Mouse (Mus musculus) forebrain, embryonic 14.5 days (tissue): ENCODE measurements at regions not wholly inside any gene's neighbourhood (a gene's known extent, or its start where the extent isn't known, plus 50 kb on each side); places are given as distances from the start of the nearest gene placed in this dataset.
"Not testable (repeated sequence)": the region's sequence is repeated elsewhere in the genome, so short reads cannot be mapped to it uniquely, and the experiment has no call there.

Experiments used
- ATAC-seq: fragments of 200-750 bp; cut with Nextera tagmentation; 2 replicates; pipeline ENCODE4 v1.8.0; 2017; ENCODE audit warnings: mild to moderate bottlenecking, moderate library complexity
- DNase-seq: peaks from one replicate; pipeline ENCODE4 v3.0.0-alpha.2; 2015; ENCODE audit warnings: low spot score
- H3K27ac ChIP-seq: fragments of 300-500 bp; sonication (generic); 2 replicates; pipeline ENCODE4 v1.5.1; 2014; ENCODE audit warnings: low read depth, mild to moderate bottlenecking, control low read depth, low read length, moderate library complexity
- H3K27me3 ChIP-seq: fragments of 300-500 bp; sonication (generic); replicated peaks from 2 replicates; pipeline ENCODE4 v1.6.1; 2014; ENCODE audit warnings: low read length, control low read depth, mixed read lengths; ENCODE audit not compliant: control insufficient read depth, insufficient read depth
- H3K36me3 ChIP-seq: fragments of 300-500 bp; sonication (generic); 2 replicates; pipeline ENCODE4 v1.6.1; 2014; ENCODE audit warnings: low read length, control low read depth; ENCODE audit not compliant: control insufficient read depth, insufficient read depth
- H3K4me1 ChIP-seq: fragments of 300-500 bp; sonication (generic); 2 replicates; pipeline ENCODE4 v1.6.1; 2014; ENCODE audit warnings: antibody characterized with exemption, low read length, control low read depth; ENCODE audit not compliant: control insufficient read depth, insufficient read depth
- H3K4me2 ChIP-seq: fragments of 300-500 bp; sonication (generic); 2 replicates; pipeline ENCODE4 v1.6.1; 2014; ENCODE audit warnings: mild to moderate bottlenecking, control low read depth, low read length
- H3K4me3 ChIP-seq: fragments of 300-500 bp; sonication (generic); 2 replicates; pipeline ENCODE4 v1.5.1; 2014; ENCODE audit warnings: low read depth, low read length, control low read depth
- H3K9ac ChIP-seq: fragments of 300-500 bp; sonication (generic); 2 replicates; pipeline ENCODE4 v1.6.1; 2014; ENCODE audit warnings: mild to moderate bottlenecking, low read length, control low read depth, moderate library complexity
- H3K9me3 ChIP-seq: fragments of 300-500 bp; sonication (generic); replicated peaks from 2 replicates; pipeline ENCODE4 v1.6.1; 2016; ENCODE audit warnings: low read length, control low read depth, mixed read lengths; ENCODE audit not compliant: control insufficient read depth
- WGBS: fragments of 180-500 bp; shearing (Covaris S2); extraction: QIAGEN DNeasy Blood & Tissue Kit; methylation state at CpG from one replicate; pipeline ENCODE4 v1.1.7; 2014; 5-methylcytosine and 5-hydroxymethylcytosine counted together

DNA sequence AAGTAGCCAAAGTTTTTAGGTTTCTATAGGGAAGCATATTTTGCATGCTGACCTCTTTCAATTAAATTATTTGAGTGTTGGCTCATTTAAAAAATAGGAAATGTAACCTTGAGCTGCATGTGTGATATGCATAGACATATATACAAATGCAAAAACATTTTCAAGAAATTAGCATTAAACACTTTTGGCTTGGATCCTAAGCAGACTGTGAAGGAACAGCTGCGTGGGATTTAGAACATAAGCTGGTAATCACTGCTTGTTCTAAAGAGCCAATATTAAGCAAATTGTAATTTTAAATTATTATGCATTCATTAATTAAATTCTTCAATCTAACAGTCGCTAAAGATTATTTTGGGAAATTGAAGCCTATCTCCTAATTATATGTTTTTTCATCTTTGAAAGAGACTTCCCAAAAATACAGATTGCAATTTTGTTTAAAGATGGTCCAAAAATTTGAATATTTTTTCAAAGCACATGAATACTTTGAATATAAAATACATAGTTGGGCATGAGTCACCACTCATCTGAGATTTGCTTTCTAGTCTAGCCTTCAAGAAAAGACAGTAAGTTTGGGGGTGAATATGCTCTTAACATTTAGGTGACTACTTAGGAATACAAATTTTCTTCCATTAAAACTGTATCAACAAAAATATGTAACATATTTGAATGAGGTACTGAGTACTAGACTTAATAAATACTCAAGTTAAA, 163.3 kb upstream of the Hsf2 start:
- H3K9ac ChIP-seq, result no peak overlapping the region
- H3K36me3 ChIP-seq, result no peaks in the 10 kb centered on the region
- H3K4me1 ChIP-seq, result no peaks in the 10 kb centered on the region
- H3K9me3 ChIP-seq, result no peaks in the 10 kb centered on the region
- no peaks in the 10 kb centered on the region for H3K27me3 ChIP-seq
- ATAC-seq, result peak; percentile 86
- peak; percentile 82 for DNase-seq
- no peak overlapping the region for H3K27ac ChIP-seq
- no peak overlapping the region for H3K4me3 ChIP-seq
- H3K4me2 ChIP-seq, result no peak overlapping the region
- WGBS, result 47% methylated on average over 2 of the region's 2 CpGs

DNA sequence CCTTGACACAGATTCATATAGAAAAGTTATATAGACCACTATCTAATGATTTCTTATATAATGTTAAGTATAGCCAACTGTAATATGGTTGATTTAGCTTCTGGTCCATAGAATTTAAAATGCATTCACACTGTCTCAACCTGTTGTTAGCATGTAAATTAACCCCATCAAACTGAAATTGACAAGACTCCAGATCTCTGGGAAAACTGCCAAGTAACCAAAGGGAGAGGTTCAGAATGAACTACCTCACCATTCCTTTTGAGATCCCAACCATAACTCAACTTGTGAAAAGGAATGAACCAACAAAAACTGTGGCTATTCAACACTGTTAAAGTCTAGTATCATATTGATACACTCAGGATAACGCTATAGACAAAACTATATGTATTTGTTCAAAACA, 162.0 kb upstream of the Hsf2 start:
- ATAC-seq, result no peak
- DNase-seq, result peak; percentile 61
- no peaks in the 10 kb centered on the region for H3K4me1 ChIP-seq
- H3K36me3 ChIP-seq, result no peaks in the 10 kb centered on the region
- no peaks in the 10 kb centered on the region for H3K27me3 ChIP-seq
- H3K27ac ChIP-seq, result no peak overlapping the region
- WGBS, result 45% methylated on average over 1 of the region's 1 CpGs
- no peak overlapping the region for H3K4me2 ChIP-seq
- H3K4me3 ChIP-seq, result no peak overlapping the region
- no peaks in the 10 kb centered on the region for H3K9me3 ChIP-seq
- no peak overlapping the region for H3K9ac ChIP-seq

DNA sequence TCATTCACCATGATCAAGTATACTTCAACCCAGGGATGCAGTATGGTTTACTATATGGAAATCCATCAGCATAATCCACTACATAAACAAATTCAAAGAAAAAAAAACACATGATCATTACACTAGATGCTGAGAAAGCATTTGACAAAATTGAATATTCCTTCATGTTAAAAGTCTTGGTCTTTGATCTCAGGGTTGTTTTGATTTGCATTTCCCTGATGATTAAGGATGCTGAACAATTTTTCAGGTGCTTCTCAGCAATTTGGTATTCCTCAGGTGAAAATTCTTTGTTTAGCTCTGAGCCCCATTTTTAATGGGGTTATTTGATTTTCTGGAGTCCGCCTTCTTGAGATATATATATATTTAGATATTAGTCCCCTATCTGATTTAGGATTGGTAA, 123.4 kb upstream of the Hsf2 start:
- not testable (repeated sequence) for ATAC-seq, H3K27me3 ChIP-seq, H3K4me2 ChIP-seq, H3K4me1 ChIP-seq, H3K9ac ChIP-seq, H3K27ac ChIP-seq, H3K4me3 ChIP-seq, H3K9me3 ChIP-seq, H3K36me3 ChIP-seq
- 83% methylated on average over 1 of the region's 1 CpGs for WGBS
- DNase-seq, result peak; percentile 41
